Mouse (Mus musculus): ENCODE results near the gene Cfap70.

Gene Cfap70

DNA sequence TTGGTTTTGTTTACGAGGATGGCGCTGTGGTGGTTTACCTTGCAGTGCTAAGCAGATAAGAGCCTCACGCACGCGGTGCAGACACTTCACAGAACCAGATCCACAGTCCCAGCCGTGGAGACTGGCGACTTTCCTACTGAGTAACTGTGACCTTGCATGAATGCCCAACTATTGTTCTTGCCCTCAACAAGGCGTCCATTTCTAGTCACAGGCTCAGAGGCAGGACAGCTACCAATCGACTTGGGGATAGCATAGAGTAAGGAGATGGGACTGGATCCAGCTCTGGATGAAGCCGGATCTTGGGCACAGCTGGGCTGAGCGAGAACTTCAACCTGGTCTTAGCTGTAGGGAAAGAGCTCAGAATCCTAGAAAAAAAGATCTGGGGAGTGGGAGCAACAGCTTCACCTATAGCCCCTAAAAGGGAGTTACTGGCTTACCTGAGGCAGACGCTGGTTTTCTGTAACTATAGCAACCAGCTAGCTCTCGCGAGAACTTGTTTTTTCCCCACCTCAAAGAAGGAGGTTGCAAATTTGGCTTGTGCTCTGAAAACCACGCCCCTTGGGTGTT lies at the start of gene Cfap70:
Cfap70 (minus strand) TSS at position 462 of the 567 bp plus-strand sequence.
- peak; percentile 76 for DNase-seq

DNA sequence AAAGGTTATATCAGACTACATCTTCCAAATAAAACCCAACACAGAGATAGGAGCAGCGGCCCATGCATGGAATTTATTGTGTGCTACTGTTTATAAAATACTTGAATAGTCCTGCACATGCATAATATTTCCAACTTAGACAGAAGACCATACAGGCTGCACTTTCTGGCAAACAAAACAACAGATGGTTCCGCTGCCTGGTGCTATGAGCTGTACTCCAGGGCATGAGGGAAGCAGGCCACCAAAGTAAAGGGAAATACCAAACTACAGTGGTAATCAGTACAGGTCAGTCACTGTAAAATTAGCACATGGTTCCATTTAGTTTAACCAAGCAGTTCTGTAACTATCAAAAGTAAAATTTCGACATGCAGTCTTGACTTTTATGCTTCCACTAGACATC lies 48.0 kb upstream of the Cfap70 start:
- no peak for DNase-seq

DNA sequence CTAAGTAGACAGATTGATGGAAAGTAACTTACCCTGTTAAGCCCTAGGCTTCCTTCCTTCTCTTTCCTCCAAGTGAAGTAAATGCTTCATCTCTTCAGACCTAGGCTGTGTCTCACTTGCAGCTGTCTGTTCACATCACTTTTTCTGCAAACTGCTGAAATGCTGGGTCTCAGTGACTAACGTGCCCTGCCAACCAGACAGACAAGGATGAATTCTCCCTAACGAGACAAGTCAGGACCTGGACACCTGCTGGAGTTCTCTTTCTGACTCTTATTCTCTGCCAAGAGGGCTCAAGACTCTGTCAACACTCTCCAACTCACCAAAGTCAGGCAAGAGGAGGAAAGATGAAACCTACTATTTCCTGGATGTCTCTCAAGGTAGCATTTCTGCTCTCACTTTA lies 44.6 kb upstream of the Cfap70 start, which contains the start of gene Mss51:
Mss51 (minus strand) TSS at position 299 of the 400 bp plus-strand sequence.
- no peak for DNase-seq

DNA sequence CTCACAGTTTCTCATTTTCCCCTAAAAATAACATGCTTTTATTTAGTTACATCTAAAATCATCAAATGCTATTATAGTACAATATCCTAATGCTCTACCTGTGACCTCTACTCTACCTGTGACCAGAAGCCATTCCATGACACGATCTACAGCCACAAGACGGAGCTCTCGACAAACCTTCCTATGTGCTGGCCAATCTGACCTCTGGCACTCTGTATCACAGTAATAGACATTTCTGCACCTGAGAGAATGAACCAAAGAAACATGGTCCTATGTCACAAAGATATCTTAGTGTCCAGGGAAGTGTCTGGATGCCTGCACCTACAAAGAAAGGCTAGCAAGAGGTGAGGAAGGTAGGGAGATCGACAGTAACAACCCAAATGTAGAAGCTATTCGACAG lies 34.0 kb upstream of the Cfap70 start:
- DNase-seq, result no peak

DNA sequence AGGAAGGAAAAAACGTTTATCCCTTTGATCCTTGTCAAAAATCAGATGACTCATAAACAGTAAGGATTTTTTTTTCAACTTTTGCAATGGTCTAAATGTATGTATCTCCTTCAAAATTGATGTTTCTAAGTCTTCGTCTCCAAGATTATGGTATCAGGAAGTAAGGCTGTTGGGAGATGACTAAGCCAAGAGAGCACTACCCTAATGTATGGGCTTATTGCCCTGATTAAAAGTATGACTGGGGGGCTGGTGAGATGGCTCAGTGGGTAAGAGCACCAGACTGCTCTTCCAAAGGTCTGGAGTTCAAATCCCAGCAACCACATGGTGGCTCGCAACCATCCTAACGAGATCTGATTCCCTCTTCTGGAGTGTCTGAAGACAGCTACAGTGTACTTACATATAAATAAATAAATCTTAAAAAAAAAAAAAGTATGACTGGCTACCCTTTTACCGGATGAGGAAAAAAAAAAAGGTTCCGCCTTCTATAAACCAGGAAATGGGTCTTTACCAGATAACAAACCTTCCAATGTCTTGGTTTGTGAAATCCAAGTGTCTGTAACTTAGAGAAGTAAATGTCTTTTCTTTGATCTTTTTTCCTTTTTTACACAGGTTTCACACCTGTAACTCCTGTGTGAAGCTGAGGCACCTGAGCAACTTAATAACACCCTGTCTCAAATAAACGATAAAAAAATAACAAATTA lies 30.2 kb upstream of the Cfap70 start:
- no peak for DNase-seq

DNA sequence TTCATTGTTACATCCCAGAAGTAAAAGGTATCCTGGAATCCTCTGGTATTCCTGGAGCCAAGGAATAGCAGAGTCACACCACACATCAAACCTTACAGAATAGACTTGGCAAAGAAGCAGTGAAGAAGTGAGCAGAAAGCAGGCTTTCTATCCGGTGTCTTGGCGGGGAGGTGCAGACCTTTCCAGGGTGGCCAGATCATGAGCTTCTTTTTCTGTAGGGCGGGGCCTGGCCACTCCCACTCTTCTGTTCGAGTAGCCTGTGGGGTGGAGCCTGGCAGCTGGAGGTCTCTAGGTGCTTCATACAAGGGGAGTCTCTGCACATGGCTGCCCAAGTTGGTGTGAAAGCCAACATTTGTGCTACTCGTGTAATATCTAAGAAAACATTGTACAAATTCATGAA lies 29.2 kb upstream of the Cfap70 start:
- no peak for DNase-seq

DNA sequence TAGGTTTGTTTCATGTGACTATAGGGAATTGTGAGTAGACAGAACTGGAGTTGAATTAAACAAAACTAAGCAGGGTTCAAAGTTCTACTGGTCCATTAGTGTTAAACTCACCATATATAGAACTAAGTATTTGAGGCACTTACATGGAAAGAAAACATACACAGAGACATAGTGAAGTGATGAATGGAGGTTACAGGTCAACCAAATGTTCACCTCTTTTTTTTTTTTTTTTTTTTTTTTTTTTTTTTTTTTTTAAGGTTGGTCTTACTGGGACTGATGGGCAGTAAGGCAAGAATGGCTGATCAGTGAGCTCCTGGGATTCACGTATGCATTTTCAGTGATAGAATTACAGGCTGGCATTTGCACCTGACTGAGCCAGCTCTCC lies 28.2 kb upstream of the Cfap70 start:
- DNase-seq, result no peak

DNA sequence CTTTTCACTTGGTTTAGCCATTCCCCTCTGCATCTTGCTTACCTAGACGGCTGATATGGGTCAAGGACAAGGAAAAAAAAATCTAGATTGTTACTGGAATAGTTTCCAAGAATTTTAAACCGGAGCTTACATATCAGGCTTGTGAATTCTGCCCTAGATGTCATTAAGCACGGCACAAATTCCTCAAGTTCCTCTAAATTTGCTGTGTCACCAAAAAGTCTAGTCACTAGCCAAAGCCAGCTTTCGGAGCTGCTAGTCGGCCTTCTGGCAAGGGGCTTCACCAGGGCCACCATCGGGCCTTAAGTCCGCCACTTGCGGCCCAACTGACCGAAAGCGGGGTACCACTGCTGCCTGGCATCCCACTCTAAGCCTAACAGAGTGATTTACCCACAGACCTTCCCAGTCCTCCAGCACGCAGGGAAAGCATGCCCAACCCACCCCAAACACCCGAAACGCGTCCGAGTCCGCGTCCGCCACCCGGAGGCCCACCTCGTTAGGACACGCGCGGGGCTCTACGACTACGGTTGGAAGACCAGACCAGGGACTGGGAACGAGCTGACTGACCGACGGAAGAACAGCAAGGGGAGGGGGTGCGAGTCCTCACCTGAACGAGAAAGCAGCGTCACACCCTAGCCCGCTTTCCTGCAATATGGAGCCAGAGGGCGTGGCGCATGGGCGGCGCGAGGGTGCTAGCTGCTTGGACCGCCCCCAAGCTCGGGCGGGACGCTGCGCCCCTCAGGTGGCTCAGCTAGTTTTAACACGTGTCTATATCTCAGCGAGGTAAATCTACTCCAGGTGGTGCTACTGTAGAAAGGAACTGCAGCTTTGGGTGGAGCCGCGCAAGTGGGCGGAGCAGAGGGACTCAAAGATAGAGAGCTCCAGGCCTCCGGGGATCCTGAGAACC lies 27.5 kb upstream of the Cfap70 start, which contains the start of gene Anxa7:
Anxa7 (minus strand) TSS at position 843 of the 904 bp plus-strand sequence.
- peak; percentile 90 for DNase-seq

DNA sequence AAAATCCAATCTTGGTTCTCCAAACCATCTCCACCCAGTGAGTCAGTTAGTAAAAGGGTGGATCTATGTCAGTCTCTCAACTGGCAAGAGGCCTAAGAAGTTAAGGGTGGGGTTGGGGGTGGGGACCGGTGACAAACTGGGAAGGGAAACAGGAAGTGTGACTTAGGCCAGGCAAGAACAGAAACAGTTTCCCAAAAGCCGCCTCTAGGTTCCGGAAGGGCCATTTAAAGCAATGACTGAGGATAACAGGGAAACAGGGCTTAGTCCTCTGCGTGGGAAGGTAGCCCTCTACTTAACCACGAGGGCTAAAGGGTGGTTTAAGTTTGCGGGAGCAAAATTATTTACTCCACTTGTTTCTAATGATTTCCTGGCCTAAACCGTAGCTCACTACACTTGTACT lies 26.8 kb upstream of the Cfap70 start:
- peak; percentile 49 for DNase-seq

DNA sequence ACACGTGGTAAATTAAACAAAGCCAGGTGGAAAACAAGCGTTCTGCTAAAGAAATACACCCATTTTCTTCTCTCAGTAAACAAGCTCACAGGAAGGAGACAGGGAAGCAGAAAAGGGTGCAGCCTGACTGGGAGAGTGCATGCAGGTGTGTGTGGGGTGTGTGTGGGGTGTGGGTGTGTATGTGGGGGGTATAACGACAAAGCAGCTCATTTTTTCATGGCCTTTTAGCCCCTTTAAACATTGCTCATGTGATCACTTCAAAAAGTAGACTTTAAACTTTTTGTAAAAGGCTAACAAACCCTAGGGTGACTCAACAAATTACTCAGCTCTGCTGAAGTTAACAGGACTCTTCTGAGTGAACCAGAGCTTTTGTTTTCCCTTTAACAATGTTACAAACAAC lies 26.4 kb upstream of the Cfap70 start:
- DNase-seq, result no peak

DNA sequence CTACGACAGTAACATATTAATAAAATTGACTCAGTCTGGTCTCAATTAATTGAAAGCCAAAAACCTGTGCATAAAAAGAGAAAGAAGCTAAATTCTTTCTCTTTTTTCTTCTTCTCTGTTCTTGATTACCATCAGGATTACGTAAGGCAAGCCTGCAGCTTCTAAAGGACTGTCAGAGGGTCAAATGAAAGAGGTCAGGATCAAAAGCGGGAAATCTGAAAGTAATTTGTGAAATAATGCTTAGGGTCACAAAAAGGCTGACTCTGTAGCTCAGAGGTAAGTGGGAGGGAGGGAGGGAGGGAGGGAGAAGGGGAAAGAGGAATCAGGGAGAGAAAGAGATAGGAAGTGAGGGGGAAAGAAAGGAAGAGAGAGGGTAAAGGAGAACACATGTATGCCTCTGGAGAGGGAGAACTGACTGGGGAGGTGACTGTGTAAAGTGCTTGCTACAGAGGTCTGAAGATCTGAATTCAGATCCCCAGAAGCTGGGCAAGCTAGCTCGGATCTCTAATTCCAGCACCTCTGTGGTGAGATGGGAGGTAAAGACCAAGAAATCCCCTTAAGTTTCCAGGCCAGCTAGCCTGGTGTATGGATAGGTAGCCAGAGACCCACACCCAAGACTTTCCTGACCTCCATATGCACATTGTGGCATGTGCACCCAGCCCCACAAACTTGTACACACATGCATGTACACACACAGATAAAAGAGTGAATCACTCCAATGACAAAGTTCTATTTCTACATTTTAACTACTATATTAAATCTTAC lies 25.4 kb upstream of the Cfap70 start:
- DNase-seq, result no peak

DNA sequence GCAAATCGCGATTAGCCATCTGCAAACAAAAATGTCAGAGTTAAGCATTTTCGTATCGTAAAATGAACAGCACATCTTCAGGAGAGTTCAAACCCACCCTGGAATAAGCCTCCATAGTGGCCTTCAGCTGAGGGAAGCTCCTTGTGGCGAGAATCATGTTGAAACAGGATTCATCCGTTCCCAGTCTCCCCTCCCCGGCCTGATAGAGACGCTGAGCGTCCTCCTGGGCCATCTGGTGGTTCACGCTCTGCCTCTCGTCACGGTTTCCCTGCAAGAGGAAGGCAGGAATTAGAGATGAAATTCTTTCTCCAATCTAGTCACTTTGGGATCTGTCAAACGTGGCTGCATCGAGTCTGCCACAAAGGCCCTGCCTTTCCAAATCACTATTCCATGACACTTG lies 8.2 kb upstream of the Cfap70 start:
- DNase-seq, result no peak

DNA sequence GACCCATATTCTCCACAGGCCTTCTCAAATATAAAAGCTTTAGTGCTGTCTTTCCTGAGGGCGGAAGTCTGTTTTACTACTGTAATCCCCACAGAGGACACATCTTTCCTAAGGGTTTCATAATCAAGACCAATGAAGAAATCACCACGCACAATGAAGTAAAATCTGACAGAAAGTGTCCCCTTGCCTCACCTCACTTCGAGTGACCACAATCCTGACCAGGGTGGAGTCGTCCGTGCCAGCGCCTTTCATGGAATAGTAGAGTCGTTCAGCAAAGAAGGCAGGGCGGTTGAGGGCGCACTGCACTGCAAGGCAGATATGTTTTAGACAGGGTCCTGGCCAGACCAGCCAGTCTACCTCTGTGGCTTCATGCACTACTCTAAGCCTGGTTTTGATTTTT lies 6.4 kb upstream of the Cfap70 start:
- no peak for DNase-seq

DNA sequence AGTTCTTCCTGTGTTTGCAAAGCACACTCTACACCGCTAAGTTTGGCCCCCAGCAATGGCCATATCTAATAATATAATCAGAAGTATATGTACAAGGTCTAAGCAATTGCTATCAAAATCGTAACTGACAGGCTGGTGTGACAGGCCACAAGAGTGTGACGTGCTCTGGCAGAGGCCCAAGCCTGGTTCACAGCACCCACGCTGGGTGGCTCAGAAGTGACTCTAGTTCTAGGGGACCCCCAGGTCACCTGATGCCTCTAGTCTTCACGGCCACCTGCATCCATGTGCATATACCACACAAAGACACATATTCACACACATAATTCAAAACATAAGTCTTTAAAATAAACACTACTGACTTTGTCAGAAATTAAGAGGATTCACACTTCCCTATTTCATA lies 903 bp upstream of the Cfap70 start:
- no peak for DNase-seq

DNA sequence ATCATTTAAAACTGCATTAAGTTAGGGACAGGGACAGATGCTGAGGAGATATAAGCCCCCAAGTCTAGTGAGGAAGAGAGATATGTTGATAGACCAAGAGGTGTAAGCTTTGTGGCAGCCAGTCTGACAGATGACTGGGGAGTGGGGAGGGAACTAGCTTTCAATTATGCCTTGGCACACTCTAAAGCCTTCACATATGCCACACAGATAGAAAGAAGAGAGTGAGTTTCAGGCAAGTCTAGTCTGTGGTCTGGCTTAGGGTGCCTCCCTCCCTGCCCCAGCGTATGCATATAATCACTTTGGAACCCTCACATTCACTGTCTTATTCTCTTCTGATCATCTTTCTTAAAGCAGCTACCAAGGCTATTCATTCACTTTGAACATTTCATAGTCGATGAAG lies 724 bp downstream of the Cfap70 start:
- DNase-seq, result no peak

DNA sequence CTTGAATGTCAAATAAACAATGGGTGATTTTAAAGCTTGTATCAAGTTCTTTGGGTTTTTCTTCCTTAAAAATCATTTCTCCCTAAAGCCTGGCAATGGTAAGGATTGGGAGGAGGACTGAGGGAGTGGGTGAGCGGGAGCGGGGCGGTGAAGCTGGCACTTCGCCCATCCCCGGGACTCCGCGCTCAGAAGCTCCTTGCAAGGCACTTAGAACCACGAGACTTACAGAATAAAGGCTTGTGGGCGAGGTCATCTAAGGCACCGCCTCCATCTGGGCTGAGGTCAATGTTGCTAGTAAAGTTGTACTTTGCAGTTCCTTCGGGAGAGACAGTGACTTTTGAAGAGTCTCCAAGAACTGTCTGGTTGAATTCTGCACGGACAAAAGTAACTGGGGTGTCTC lies 4.8 kb downstream of the Cfap70 start:
- no peak for DNase-seq

DNA sequence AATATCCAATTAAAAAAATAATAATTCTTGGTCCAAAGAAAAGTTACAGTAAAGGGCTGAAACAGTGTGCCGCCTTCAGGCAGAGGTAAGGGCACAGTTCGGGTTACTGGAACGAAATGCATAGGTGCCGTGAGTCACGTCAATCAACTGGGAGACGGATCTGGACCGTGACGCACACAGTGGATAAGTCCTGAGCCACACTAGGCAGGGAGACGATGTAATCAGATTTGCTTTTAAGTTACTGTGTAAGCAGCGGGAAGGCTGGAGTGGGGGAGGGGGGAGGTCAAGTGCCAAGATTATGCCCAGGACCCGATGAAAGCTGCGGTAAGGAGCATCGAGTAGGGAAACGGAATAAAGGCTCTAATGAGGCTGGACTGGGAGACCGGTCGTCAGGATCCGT lies 9.8 kb downstream of the Cfap70 start:
- DNase-seq, result no peak

DNA sequence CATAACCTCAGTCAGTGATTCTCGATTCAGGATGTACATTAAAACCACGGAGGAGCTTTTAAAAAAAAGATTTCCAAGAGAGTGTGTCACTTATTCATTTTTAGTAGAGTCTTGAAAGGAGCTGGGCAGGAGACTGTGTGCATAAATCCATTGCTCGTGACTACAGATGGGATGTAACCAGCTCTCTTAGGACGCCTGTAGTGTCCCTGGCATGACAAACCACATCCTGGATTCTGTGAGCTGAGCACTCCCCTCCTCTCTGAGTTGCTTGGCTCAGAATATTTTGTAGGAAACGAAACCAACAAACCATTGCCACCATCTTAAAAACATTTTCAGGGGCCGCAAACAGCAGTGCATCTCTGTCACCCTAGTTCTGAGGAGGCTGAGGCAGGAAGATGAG lies 15.1 kb downstream of the Cfap70 start:
- DNase-seq, result no peak

DNA sequence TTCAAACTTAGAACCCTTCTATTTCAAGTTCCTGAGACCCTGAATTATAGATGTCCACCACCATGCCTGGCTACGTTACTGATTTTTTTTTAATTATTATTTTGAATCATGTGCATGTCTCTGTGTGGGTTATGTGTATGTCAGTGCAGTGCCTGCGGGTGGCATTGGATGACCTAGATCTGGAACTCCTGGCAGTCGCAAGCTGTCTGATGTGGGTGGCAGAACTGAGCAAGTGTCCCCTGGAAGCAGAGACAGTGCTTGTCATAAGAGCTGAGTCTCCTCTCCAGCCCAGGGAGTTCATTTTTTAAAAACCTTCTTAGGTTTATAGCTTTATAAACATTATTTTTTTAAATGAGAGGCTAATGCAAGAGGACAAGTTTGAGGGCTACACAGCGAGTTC lies 19.6 kb downstream of the Cfap70 start:
- no peak for DNase-seq

DNA sequence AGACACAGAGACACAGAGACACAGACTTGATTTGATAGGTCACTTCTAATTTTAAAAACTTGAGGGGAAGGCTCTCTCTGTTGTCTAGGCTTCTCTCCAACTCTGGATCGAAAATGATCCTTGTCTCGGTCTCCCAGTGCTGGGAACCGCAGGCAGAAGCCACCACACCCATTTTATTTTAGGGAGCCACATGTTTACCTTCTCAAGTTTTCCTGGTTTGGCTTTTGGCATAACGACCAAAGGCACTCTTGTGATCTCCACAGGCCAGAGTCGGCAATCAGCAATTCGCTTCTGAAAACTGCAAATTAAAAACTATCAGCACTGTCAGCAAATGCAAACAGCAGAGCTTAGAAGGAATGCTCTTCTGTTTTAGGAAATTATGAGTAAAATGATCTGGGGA lies 20.3 kb downstream of the Cfap70 start:
- no peak for DNase-seq

DNA sequence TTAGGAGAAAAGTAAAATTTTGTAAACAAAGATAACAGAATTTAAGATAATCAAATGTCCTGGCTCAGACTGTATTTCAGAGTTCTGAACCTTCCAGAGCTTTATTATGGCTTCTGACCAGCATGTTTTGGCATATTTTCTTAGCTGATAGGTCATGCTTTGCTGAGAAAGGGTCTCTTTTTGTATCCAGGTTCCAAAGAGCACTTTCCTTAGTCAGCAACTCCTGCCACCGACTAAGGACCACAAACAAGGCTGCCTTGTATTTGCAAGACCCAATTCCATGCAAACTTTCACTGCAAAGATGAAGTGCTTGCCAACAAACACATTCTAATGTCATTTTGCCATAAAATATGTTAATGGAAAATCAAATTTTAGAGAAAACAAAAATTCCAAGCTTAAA lies 22.2 kb downstream of the Cfap70 start:
- no peak for DNase-seq

DNA sequence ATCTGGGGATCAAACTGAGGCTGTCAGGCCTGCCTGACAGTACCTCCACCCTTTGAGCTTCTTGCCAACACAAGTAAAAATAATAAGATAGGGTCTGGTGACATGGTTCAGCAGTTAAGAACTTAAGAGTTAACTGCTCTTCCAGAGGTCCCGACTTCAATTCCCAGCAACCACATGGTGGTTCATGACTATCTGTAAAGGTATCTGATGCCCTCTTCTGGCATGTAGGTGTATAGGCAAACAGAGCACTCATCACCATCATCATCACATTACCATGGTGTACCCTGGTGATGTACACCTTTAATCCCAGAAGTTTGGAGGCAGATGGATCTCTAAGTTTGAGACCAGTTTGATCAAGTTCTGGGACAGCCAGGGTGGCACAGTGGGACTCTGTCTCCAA lies 23.4 kb downstream of the Cfap70 start:
- DNase-seq, result no peak

DNA sequence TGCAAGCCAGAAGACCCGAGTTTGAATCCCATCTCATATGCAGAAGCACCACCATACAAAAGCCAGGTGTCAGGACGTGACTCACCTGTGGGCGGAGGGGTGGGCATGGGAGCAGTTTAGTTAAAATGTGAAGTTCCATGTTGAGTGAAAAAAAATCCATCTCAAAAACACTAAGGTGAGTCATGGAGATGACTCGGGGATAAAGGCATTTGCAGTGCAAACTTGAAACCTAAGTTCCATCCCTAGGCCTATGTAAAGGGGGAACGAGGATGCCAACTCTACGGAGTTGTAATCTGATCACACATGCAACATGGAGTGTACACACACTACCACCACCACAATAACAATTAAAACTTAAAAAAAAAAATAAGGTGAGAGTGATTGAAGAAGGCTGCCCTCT lies 29.0 kb downstream of the Cfap70 start:
- no peak for DNase-seq
